In the genomic region with DNA sequence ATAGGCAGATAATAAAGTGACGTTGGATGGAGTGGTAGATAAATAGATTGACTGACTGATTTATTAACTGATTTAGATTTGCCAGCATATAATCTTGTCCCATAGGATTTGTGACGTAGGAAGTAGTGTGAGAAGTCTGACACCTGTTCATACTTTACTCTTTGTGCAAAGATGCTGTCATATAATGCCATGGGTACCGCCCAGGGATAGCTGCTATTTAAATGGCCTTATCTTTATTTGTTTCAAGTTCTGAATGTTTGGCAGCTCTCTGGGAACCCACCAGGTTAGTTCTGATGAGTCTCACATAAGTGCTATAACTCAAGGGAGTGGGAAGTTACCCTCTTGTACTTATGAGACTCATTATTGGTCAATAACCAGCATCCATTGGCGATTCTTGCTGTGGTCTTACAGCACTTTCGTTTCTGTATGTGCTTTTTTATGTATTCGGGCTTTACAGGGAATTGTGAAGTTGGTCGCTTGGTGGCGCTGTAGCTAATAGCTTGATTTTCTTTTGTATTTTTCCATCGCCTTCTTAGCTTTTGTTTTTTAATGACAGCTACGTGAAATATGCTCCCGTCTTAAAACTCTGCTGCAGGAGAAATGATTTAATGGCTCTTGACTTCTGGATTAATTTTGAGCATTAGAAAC, we compare ENCODE assay signal across 8 mouse cellular contexts. TPM values are rescaled to one million over a fixed set of nuclear protein-coding genes. Genes with fewer than 3 reads are reported as not detected.
DNase-seq lines count a peak whose midpoint lies in the region; ATAC-seq lines count a peak whose summit lies in the region.

No protein-coding gene starts in this region.

- H3K9me3 ChIP-seq in forebrain, embryonic 14.5 days (replicated peaks; ENCODE audit: control insufficient read depth, low read length), result no peaks in the 10 kb centered on the region
- H3K9me3 ChIP-seq in liver, embryonic 15.5 days (replicated peaks), result no peaks in the 10 kb centered on the region
- no peaks in the 10 kb centered on the region for H3K9me3 ChIP-seq in neural tube, embryonic 14.5 days (ENCODE audit: control insufficient read depth, low read length)

- 27% methylated on average over 11 of the region's 11 CpGs for WGBS in forebrain, embryonic 14.5 days
- 10% methylated on average over 11 of the region's 11 CpGs for WGBS in large intestine, adult 2 months
- 18% methylated on average over 11 of the region's 11 CpGs for WGBS in liver, embryonic 15.5 days (ENCODE audit: insufficient replicate concordance)
- 22% methylated on average over 11 of the region's 11 CpGs for WGBS in neural tube, embryonic 14.5 days

- intact Hi-C loops in heart, postnatal 25 days (cut with DNase I), result loop anchor here (1.0 kb wide), 2 partner anchors 135 to 263 kb away; no protein-coding TSS in a partner anchor

- no peak for ATAC-seq in forebrain, embryonic 14.5 days
- no peak for ATAC-seq in liver, embryonic 15.5 days (ENCODE audit: insufficient read depth)
- ATAC-seq in neural tube, embryonic 14.5 days (ENCODE audit: low read depth), result peak; percentile 51; the same call in 1 of the 2 replicates

- H3K36me3 ChIP-seq in forebrain, embryonic 14.5 days (ENCODE audit: control insufficient read depth, insufficient read depth, low read length), result no peaks in the 10 kb centered on the region
- H3K36me3 ChIP-seq in liver, embryonic 15.5 days (replicated peaks), result no peaks in the 10 kb centered on the region
- H3K36me3 ChIP-seq in neural tube, embryonic 14.5 days (ENCODE audit: control insufficient read depth, insufficient read depth, low read length), result no peaks in the 10 kb centered on the region

- peak overlapping the region; percentile 33; the same call in 1 of the 2 replicates for H3K4me2 ChIP-seq in forebrain, embryonic 14.5 days (ENCODE audit: low read length)
- H3K4me2 ChIP-seq in liver, embryonic 15.5 days, result peak overlapping the region; percentile 38
- H3K4me2 ChIP-seq in neural tube, embryonic 14.5 days (ENCODE audit: low read depth, low read length), result peak overlapping the region; percentile 7; the same call in 1 of the 2 replicates

- no peaks in the 10 kb centered on the region for H3K4me1 ChIP-seq in forebrain, embryonic 14.5 days (ENCODE audit: control insufficient read depth, insufficient read depth, low read length)
- no peaks in the 10 kb centered on the region for H3K4me1 ChIP-seq in liver, embryonic 15.5 days (replicated peaks)
- no peaks in the 10 kb centered on the region for H3K4me1 ChIP-seq in neural tube, embryonic 14.5 days (ENCODE audit: control insufficient read depth, insufficient read depth, low read length)

- H3K9ac ChIP-seq in forebrain, embryonic 14.5 days (ENCODE audit: low read length), result no peak overlapping the region
- no peak overlapping the region for H3K9ac ChIP-seq in liver, embryonic 15.5 days
- H3K9ac ChIP-seq in neural tube, embryonic 14.5 days (replicated peaks; ENCODE audit: low read depth, low read length), result no peak overlapping the region

- no peaks in the 10 kb centered on the region for H3K27me3 ChIP-seq in forebrain, embryonic 14.5 days (replicated peaks; ENCODE audit: control insufficient read depth, insufficient read depth, low read length)
- H3K27me3 ChIP-seq in liver, embryonic 15.5 days, result no peaks in the 10 kb centered on the region
- H3K27me3 ChIP-seq in neural tube, embryonic 14.5 days (ENCODE audit: control insufficient read depth, insufficient read depth, low read length), result no peaks in the 10 kb centered on the region

- no peak overlapping the region for H3K4me3 ChIP-seq in forebrain, embryonic 14.5 days (ENCODE audit: low read depth, low read length)
- H3K4me3 ChIP-seq in liver, embryonic 15.5 days (replicated peaks), result 0 out of 2 replicates have a peak overlapping the region, but pooled peaks have one; percentile 14
- H3K4me3 ChIP-seq in neural tube, embryonic 14.5 days (ENCODE audit: low read depth, low read length), result no peak overlapping the region

- H3K27ac ChIP-seq in forebrain, embryonic 14.5 days (ENCODE audit: low read depth, low read length), result no peak overlapping the region
- no peak overlapping the region for H3K27ac ChIP-seq in liver, embryonic 15.5 days (replicated peaks)
- no peak overlapping the region for H3K27ac ChIP-seq in neural tube, embryonic 14.5 days (ENCODE audit: low read depth, low read length)

- peak; percentile 74 for DNase-seq in CD4-positive, CD25-positive, alpha-beta regulatory T cell, adult 2 months (ENCODE audit: low read depth, low spot score)
- peak; percentile 54 for DNase-seq in c-Kit-positive CD71-positive TER-119-positive erythroid progenitor cells, embryonic 14.5 days (ENCODE audit: low spot score)
- DNase-seq in forebrain, embryonic 14.5 days (ENCODE audit: low spot score), result peak; percentile 81
- DNase-seq in heart, postnatal 25 days (ENCODE audit: low spot score), result peak; percentile 18
- DNase-seq in large intestine, adult 2 months (ENCODE audit: low read depth, low spot score), result peak; percentile 75
- peak; percentile 40 for DNase-seq in thymus, postnatal 14 days

RNA-seq across cellular contexts. Expression of gene Cerkl, which starts 55.2 kb away (rescaled TPM):
- 1.1 and 2.0 TPM in 2 replicates for polyA plus RNA-seq in forebrain, embryonic 14.5 days (2014; fragmentation: Nextera tagmentation; extraction: Ambion mirVana)
- 1 to 10 TPM in 1 of 2 experiments, under 1 TPM in 1; 0.70 to 1.5 TPM for total RNA-seq in heart, postnatal 25 days (2021)
- 0.24 and 0.36 TPM in 2 replicates for polyA plus RNA-seq in large intestine, adult 2 months (2012; rRNA removed)
- 4.3 and 4.8 TPM in 2 replicates for polyA plus RNA-seq in liver, embryonic 15.5 days (2015; fragmentation: Nextera tagmentation; extraction: Ambion mirVana)
- 1.4 and 1.6 TPM in 2 replicates for polyA plus RNA-seq in neural tube, embryonic 14.5 days (2014; fragmentation: Nextera tagmentation; extraction: Ambion mirVana)

RNA-seq across cellular contexts. Expression of gene Neurod1, which starts 55.2 kb away (rescaled TPM):
- 44.4 and 60.1 TPM in 2 replicates for polyA plus RNA-seq in forebrain, embryonic 14.5 days (2014; fragmentation: Nextera tagmentation; extraction: Ambion mirVana)
- total RNA-seq in heart, postnatal 25 days (2021), result not detected
- 0.93 and 1.6 TPM in 2 replicates for polyA plus RNA-seq in large intestine, adult 2 months (2012; rRNA removed)
- not detected in 2 replicates for polyA plus RNA-seq in liver, embryonic 15.5 days (2015; fragmentation: Nextera tagmentation; extraction: Ambion mirVana)
- polyA plus RNA-seq in neural tube, embryonic 14.5 days (2014; fragmentation: Nextera tagmentation; extraction: Ambion mirVana), result 23.6 and 24.1 TPM in 2 replicates

Comparison
In these comparisons a context has a peak if more than half of its experiments do, and no peak if none do; other contexts are left out.
1. DNase-seq: peak in every context shown above with its lines; median percentile 81 in forebrain, embryonic 14.5 days; 75 in large intestine, adult 2 months; 74 in CD4-positive, CD25-positive, alpha-beta regulatory T cell, adult 2 months; 54 in c-Kit-positive CD71-positive TER-119-positive erythroid progenitor cells, embryonic 14.5 days; 40 in thymus, postnatal 14 days; 18 in heart, postnatal 25 days.